Mouse (Mus musculus) retina, adult 2 months (tissue): ENCODE data around the gene Dnase1l3.

Source experiments
- DNase-seq: peaks from one replicate; pipeline ENCODE4 v3.0.0-alpha.2; 2012; ENCODE audit warnings: low read depth, low spot score

Gene Dnase1l3

DNA sequence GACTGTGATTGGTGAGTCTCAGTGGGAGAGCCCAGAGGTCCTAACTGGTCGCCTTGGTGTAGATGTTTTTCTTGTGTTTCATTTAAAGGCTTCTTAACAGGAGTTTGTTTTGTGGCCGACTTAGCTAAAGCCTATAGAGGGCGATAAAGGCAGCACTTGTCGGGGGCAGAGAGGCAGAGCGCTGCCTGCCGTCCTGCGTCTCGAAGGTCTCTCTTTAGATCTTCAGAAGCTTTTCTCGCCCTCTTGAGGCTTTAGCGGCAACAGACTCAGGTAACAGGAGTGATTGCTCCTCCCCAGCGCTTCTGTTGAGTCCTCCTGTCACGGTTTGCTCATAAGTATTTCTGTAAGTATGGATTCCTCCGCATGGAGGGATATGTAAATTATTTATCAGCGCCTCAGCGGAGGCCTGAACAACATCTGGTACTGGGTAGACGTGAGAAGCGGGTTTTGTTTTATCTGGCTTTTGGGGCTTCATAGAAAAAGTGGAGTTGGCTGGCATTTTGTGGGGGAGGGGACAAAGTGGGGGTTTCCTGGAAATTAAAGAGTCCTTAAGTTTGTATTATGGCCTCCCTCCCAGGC lies 57.2 kb downstream of the Dnase1l3 start:
- DNase-seq = no peak

DNA sequence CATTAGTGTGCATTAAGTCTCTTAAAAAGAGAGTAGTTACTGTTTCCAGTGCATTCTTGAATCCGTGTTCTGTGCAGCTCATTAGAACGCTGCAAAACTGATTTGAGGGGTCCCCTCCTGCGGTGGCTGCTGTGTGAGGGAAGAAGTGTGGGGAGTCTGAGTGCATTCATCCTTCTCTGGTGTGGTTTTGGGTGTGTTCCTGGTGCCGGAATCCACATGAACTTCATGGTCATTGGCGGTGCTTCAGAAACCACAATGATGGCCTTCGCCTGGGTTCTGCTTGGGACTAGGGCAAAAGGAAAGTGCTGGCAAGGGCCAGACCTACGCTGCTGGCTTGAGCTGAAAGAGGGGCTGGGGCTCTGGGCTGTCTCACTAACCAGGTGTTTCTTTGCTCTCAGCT lies 60.2 kb downstream of the Dnase1l3 start:
- DNase-seq = no peak

DNA sequence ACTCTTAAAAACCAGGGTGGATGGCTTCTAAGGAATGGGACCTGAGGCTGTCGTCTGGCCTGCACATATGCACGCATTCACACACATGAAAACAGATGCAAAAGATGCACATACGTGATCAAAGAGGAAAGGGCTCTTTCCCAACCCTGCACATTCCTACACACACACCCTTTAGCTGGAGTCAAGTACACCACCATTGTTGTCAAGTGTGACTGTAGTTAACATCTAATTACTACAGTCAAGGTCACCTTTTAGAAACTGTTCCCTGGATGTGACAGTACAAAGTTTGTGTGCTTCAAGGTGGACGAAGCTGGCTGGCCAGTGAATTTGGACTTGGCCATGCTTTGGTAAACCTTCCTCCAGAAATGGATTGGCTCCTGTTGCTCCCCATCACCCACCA lies 62.2 kb downstream of the Dnase1l3 start:
- DNase-seq = no peak

DNA sequence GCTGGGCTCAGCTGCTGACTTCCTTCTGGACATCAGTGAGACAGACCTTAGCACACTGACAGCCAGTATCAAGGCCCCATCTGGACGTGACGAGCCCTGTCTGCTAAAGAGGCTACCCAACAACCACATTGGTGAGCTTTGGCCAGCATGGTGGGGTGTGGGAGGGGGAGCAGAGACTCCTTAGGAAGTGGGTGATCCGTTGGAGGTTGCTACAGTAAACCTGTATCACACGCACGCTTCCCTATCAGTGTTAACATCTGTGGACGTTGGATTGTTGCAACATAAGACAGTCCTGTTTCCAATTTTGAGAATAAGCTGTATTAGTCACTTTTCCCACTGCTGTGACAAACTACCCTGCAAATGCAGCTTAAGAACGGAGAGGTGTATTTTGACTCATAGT lies 65.3 kb downstream of the Dnase1l3 start:
- DNase-seq = no peak

DNA sequence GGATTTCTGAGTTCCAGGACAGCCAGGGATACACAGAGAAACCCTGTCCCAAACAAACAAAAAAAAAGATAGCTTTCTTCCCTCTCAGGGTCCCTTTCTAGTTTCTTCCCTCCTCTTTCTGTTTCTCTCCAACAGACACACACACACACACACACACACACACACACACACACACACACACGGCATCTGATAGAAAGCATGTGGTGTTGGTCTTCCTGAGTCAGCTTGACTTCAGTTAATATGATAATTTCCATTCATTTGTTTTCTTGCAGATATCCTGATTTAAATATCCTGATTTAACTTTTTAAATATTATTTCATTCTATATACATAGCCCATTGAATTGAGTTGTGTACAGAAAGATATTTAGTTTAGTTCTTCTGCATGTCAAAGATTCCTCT lies 66.0 kb downstream of the Dnase1l3 start:
- no peak for DNase-seq

DNA sequence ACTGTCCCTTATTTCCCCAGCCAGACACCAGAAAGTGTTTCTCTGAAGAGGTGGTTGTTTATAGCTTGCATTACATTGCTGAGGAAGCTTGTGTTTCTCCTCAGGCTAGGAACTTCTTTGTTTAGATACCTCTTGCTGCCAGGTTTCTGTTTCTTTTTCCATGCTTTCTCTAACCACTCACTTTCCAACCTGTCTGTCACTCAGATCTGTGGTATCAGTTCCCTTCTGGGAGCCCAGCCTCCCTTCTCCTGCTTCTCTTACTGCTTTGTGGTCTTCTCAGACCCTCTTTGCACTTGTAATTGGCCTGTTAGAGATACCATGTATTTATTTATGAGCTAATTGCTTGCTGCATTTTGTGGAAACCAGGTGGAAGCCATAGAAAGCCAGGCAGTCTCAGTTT lies 70.7 kb downstream of the Dnase1l3 start:
- DNase-seq = no peak

DNA sequence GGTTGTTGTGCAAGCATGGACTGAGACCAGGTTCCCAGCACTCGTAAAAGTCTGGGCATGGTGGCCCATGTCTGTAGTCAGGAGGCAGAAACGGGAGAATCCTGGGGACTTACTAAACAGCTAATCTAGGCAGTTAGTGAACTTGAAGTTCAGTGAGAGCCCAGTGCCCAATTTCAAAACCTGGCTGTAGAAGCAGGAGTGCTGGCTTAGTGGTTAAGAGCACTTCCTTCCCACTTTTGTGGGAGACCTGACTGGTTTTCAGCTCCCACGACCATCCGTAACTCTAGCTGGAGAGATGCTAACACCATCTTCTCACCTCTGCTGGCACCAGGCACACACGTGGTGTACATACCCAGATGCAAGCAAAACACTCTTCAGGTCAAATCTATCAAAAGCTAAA lies 72.9 kb downstream of the Dnase1l3 start:
- no peak for DNase-seq

DNA sequence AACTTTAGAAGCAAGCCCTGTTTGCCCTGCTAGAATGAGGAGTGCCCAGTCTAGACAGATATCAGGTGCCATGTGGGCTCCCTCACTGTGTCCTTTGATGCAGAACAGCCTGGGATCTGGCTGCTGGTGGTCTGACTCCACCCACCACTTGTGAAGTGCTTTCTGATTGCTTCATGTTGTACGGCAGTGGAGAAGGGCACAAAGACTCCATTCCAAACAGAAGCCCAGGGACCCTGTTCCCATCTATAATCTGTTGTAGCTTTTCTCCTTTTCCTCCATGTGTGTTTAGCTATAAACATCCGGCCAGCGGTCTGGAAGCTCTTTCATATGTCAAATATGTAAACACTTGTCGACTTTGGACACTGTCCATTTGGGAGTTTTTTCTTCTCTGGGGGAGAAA lies 74.5 kb downstream of the Dnase1l3 start:
- no peak for DNase-seq

DNA sequence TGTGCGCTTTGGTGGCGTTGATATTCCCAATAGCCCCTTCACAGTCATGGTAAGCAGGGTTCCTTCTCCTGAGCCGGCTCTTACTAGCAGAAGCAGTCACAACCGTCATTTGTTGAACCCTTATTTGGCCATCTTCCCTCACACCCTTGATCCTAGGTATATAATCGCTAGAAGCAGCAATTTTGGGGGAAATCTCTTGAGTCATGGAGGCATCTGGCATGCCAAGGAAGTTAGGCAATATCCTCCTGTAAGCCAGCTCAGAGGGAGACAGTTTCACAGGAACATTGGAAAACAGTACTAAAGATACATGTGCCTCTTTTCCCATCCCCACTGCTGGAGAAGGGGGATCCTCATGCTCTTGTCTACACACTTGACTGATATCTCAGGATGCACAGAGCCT lies 75.1 kb downstream of the Dnase1l3 start:
- no peak for DNase-seq

DNA sequence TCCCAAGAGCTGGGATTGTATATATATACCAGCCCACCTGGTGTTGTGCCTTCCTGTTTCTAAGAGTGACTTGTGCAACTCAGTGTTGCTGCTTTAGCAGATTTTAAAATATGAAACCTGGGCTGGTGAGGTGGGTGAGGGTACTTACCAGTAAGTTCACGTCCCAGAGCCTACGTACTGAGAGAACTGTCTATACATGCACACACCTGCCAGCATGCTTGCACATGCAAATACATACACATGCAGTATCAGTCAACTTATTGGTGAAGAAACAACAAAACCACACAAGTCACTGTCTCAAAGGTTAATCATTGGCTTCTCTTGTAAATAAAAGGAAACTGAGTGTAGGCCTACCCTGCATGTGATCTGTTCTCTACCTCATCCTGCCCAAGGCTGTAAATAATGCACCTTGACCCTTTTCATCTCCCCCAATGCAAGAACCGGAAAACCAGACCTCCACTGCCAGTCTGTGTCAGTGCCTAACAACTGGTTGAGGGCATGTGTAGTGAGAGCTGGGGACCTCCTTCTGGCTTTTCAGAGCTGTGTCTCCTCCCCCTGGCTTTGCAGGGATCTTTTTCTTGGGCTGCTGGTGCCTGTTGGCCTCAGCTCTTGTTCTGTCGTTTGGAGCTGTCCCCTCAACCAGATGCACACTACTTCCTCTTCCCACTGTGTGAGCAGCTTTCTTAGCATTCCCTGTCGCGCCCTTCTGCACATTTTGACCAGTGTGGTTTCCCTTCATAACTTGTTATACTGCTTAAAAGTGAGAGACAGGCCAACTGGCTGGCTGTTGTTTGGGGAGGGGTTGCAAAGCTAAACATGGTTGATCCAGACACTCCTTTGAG lies 76.0 kb downstream of the Dnase1l3 start:
- DNase-seq = no peak
